Mouse (Mus musculus) heart, embryonic 12.5 days (tissue): ENCODE data around the gene Nedd1. TPM values are rescaled to one million over a fixed set of nuclear protein-coding genes. Genes with fewer than 3 reads are reported as not detected.
A peak's percentile ranks its signal among the peaks of the same experiment; 100 is the strongest.

Source experiments
- ATAC-seq: fragments of 200-750 bp; cut with Nextera tagmentation; 2 replicates; pipeline ENCODE4 v1.8.0; 2017; ENCODE audit warnings: moderate TSS enrichment, moderate library complexity; ENCODE audit not compliant: insufficient number of reproducible peaks, low FRiP score
- H3K27ac ChIP-seq: fragments of 300-500 bp; sonication (generic); 2 replicates; pipeline ENCODE4 v1.5.1; 2016; ENCODE audit warnings: mild to moderate bottlenecking, moderate library complexity; ENCODE audit not compliant: poor library complexity, severe bottlenecking
- H3K27me3 ChIP-seq: fragments of 300-500 bp; sonication (generic); replicated peaks from 2 replicates; pipeline ENCODE4 v1.6.1; 2016; ENCODE audit warnings: mild to moderate bottlenecking, moderate library complexity
- H3K36me3 ChIP-seq: fragments of 300-500 bp; sonication (generic); 2 replicates; pipeline ENCODE4 v1.6.1; 2016; ENCODE audit warnings: mild to moderate bottlenecking, moderate library complexity
- H3K4me1 ChIP-seq: fragments of 300-500 bp; sonication (generic); replicated peaks from 2 replicates; pipeline ENCODE4 v1.6.1; 2016; ENCODE audit warnings: mild to moderate bottlenecking
- H3K4me2 ChIP-seq: fragments of 300-500 bp; sonication (generic); 2 replicates; pipeline ENCODE4 v1.6.1; 2016; ENCODE audit warnings: mild to moderate bottlenecking, moderate library complexity
- H3K4me3 ChIP-seq: fragments of 300-500 bp; sonication (generic); 2 replicates; pipeline ENCODE4 v1.5.1; 2016; ENCODE audit warnings: mild to moderate bottlenecking
- H3K9ac ChIP-seq: fragments of 300-500 bp; sonication (generic); 2 replicates; pipeline ENCODE4 v1.6.1; 2016; ENCODE audit warnings: mild to moderate bottlenecking, moderate library complexity
- H3K9me3 ChIP-seq: fragments of 300-500 bp; sonication (generic); replicated peaks from 2 replicates; pipeline ENCODE4 v1.6.1; 2016; ENCODE audit warnings: mild to moderate bottlenecking, moderate library complexity
- WGBS: fragments of 180-500 bp; shearing (Covaris S2); methylation state at CpG from one replicate; pipeline ENCODE4 v1.1.7; 2016; 5-methylcytosine and 5-hydroxymethylcytosine counted together
- polyA plus RNA-seq: library from polyadenylated mRNA; unstranded; fragments of >200 nt; fragmentation: Nextera tagmentation; extraction: Ambion mirVana; gene quantifications from 2 replicates; pipeline ENCODE4 v1.2.1, GENCODE M21; 2016

The Nedd1 gene
- 52.3 and 55.0 TPM in 2 replicates for polyA plus RNA-seq

GRCm38 (mm10) chr10:92721771-92722619 lies at the start of gene Nedd1:
Gene Nedd1, minus strand, starts transcription at chr10:92722420.
- H3K9me3 ChIP-seq = peaks cover 4% of the 10 kb centered on the region; the same call in 1 of the 2 replicates
- H3K36me3 ChIP-seq = peaks cover 6% of the 10 kb centered on the region; the same call in 1 of the 2 replicates
- H3K27ac ChIP-seq = peak within 1 kb of the TSS; percentile 97
- peak within 1 kb of the TSS; percentile 90 for H3K4me2 ChIP-seq
- H3K4me1 ChIP-seq = peaks cover 18% of the 10 kb centered on the region
- peak within 1 kb of the TSS; percentile 88 for H3K4me3 ChIP-seq
- 0% methylated on average over 56 of the region's 57 CpGs for WGBS
- H3K9ac ChIP-seq = peak within 1 kb of the TSS; percentile 96
- ATAC-seq = peak; percentile 99
- H3K27me3 ChIP-seq = no peaks in the 10 kb centered on the region

- Histone ChIP-seq H3K36me3 (no peaks in the 10 kb centered on the region), H3K9me3 (peaks cover 8% of the 10 kb centered on the region; the same call in 1 of the 2 replicates), H3K4me3 (no peak overlapping the region), H3K4me2 (no peak overlapping the region), H3K27ac (no peak overlapping the region), H3K27me3 (no peaks in the 10 kb centered on the region), H3K9ac (no peak overlapping the region), H3K4me1 (no peaks in the 10 kb centered on the region)
- no peak for ATAC-seq
- WGBS = 84% methylated on average over 5 of the region's 5 CpGs
Observed at GRCm38 (mm10) chr10:92754359-92754758, 32.1 kb upstream of the Nedd1 start.

GRCm38 (mm10) chr10:92730339-92730738 lies 8.1 kb upstream of the Nedd1 start:
- ATAC-seq = no peak
- WGBS = 82% methylated on average over 3 of the region's 3 CpGs

GRCm38 (mm10) chr10:92728723-92729122 lies 6.5 kb upstream of the Nedd1 start:
- H3K4me2 ChIP-seq = no peak overlapping the region
- H3K9ac ChIP-seq = no peak overlapping the region
- no peaks in the 10 kb centered on the region for H3K36me3 ChIP-seq
- no peaks in the 10 kb centered on the region for H3K27me3 ChIP-seq
- no peak for ATAC-seq
- 58% methylated on average over 3 of the region's 3 CpGs for WGBS
- H3K27ac ChIP-seq = no peak overlapping the region
- H3K9me3 ChIP-seq = peaks cover 4% of the 10 kb centered on the region; the same call in 1 of the 2 replicates
- no peak overlapping the region for H3K4me3 ChIP-seq
- no peaks in the 10 kb centered on the region for H3K4me1 ChIP-seq

More at GRCm38 (mm10) chr10:92730339-92730738, 8.1 kb upstream of the Nedd1 start:
- Histone ChIP-seq H3K27ac (no peak overlapping the region), H3K4me2 (no peak overlapping the region), H3K36me3 (no peaks in the 10 kb centered on the region), H3K4me1 (no peaks in the 10 kb centered on the region), H3K9me3 (peaks cover 3% of the 10 kb centered on the region; the same call in 1 of the 2 replicates), H3K9ac (no peak overlapping the region), H3K27me3 (no peaks in the 10 kb centered on the region), H3K4me3 (no peak overlapping the region)

- Histone ChIP-seq H3K4me2 (peak overlapping the region; percentile 90), H3K9ac (0 out of 2 replicates have a peak overlapping the region, but pooled peaks have one; percentile 28), H3K36me3 (peaks cover 6% of the 10 kb centered on the region; the same call in 1 of the 2 replicates), H3K4me3 (peak overlapping the region; percentile 88), H3K9me3 (peaks cover 4% of the 10 kb centered on the region; the same call in 1 of the 2 replicates), H3K27ac (peak overlapping the region; percentile 97), H3K4me1 (peaks cover 11% of the 10 kb centered on the region), H3K27me3 (no peaks in the 10 kb centered on the region)
- 46% methylated on average over 5 of the region's 5 CpGs for WGBS
- ATAC-seq = no peak; the same call in 1 of the 2 replicates
Observed at GRCm38 (mm10) chr10:92722620-92722988, 384 bp upstream of the Nedd1 start.

- Histone ChIP-seq H3K36me3 (peaks cover 59% of the 10 kb centered on the region), H3K27me3 (no peaks in the 10 kb centered on the region), H3K4me1 (no peaks in the 10 kb centered on the region), H3K9me3 (no peaks in the 10 kb centered on the region), H3K4me2 (no peak overlapping the region), H3K9ac (no peak overlapping the region), H3K4me3 (no peak overlapping the region), H3K27ac (no peak overlapping the region)
- 71% methylated on average over 6 of the region's 6 CpGs for WGBS
- no peak for ATAC-seq
Observed at GRCm38 (mm10) chr10:92699032-92699431, 23.2 kb downstream of the Nedd1 start.

GRCm38 (mm10) chr10:92675056-92675455 lies 47.2 kb downstream of the Nedd1 start:
- H3K27ac ChIP-seq = no peak overlapping the region
- WGBS = 81% methylated on average over 4 of the region's 4 CpGs
- H3K4me2 ChIP-seq = no peak overlapping the region
- no peak overlapping the region for H3K9ac ChIP-seq
- H3K36me3 ChIP-seq = no peaks in the 10 kb centered on the region
- no peaks in the 10 kb centered on the region for H3K4me1 ChIP-seq
- H3K27me3 ChIP-seq = no peaks in the 10 kb centered on the region
- no peak overlapping the region for H3K4me3 ChIP-seq
- no peaks in the 10 kb centered on the region for H3K9me3 ChIP-seq
- no peak for ATAC-seq

- no peak overlapping the region for H3K9ac ChIP-seq
- ATAC-seq = no peak
- H3K27me3 ChIP-seq = no peaks in the 10 kb centered on the region
- no peaks in the 10 kb centered on the region for H3K36me3 ChIP-seq
- no peaks in the 10 kb centered on the region for H3K9me3 ChIP-seq
- no peak overlapping the region for H3K27ac ChIP-seq
- H3K4me1 ChIP-seq = no peaks in the 10 kb centered on the region
- H3K4me2 ChIP-seq = no peak overlapping the region
- no peak overlapping the region for H3K4me3 ChIP-seq
- WGBS = 88% methylated on average over 4 of the region's 4 CpGs
Observed at GRCm38 (mm10) chr10:92671906-92672305, 50.3 kb downstream of the Nedd1 start.

- no peak overlapping the region for H3K9ac ChIP-seq
- 87% methylated on average over 5 of the region's 5 CpGs for WGBS
- H3K4me2 ChIP-seq = no peak overlapping the region
- H3K27me3 ChIP-seq = no peaks in the 10 kb centered on the region
- no peaks in the 10 kb centered on the region for H3K4me1 ChIP-seq
- no peak overlapping the region for H3K27ac ChIP-seq
- H3K4me3 ChIP-seq = no peak overlapping the region
- no peak for ATAC-seq
- no peaks in the 10 kb centered on the region for H3K9me3 ChIP-seq
- H3K36me3 ChIP-seq = no peaks in the 10 kb centered on the region
Observed at GRCm38 (mm10) chr10:92665287-92665686, 56.9 kb downstream of the Nedd1 start.

GRCm38 (mm10) chr10:92653266-92653665 lies 69.0 kb downstream of the Nedd1 start:
- H3K4me1 ChIP-seq = no peaks in the 10 kb centered on the region
- no peak overlapping the region for H3K9ac ChIP-seq
- no peak overlapping the region for H3K4me3 ChIP-seq
- no peak overlapping the region for H3K4me2 ChIP-seq
- ATAC-seq = no peak
- H3K27me3 ChIP-seq = no peaks in the 10 kb centered on the region
- H3K36me3 ChIP-seq = no peaks in the 10 kb centered on the region
- H3K9me3 ChIP-seq = no peaks in the 10 kb centered on the region
- H3K27ac ChIP-seq = no peak overlapping the region
- 81% methylated on average over 4 of the region's 4 CpGs for WGBS

GRCm38 (mm10) chr10:92652399-92652920 lies 69.8 kb downstream of the Nedd1 start:
- WGBS = 34% methylated on average over 3 of the region's 3 CpGs
- Histone ChIP-seq H3K27ac (no peak overlapping the region), H3K9ac (no peak overlapping the region), H3K4me1 (no peaks in the 10 kb centered on the region), H3K4me3 (no peak overlapping the region), H3K27me3 (no peaks in the 10 kb centered on the region), H3K4me2 (no peak overlapping the region), H3K36me3 (no peaks in the 10 kb centered on the region), H3K9me3 (no peaks in the 10 kb centered on the region)
- no peak for ATAC-seq
